Mouse (Mus musculus) lung, postnatal 10 days (tissue): ENCODE results near the gene Dcaf17.
A peak's percentile ranks its signal among the peaks of the same experiment; 100 is the strongest.

Experiments
- DNase-seq: peaks from one replicate; pipeline ENCODE4 v3.0.0; 2021

The Dcaf17 gene

DNA sequence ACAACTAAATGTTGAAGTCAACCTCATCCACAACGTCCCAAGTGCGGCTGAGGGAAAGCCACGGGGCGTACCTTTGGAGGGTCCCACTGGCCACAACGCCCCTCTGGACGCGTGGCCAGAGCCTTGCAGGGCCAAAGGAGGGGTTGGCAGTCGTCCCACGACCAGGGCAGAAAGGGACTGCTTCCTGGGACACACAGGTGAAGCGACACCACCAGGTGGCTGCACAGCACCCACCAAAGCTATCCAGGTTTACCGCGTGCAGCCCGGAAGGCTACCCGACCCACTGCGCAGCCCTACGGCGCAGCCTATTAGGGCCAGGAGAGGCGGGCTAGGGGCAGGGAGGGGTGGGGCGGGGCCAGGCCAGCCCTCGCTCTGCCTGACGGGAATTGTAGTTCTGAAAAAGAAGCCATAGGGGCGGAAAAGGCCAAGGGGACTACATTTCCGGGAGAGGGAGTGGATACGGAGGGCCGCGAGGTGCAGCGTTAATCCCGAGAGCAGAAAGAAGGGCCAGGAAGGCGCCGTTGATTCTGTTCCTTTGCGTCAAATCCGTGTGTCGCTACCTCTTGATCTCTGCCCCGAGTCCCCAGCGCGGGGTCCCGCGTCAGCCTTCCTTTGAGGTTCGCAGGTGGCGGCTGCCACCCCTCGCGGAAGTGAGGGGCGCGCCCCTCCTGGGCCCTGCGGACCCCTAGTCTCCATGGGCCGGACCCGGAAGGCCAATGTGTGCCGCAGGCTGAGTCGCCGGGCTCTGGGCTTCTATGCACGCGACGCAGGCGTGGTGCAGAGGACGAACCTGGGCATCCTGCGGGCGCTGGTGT is at the start of gene Dcaf17, which contains the start of gene Mettl8:
Gene Dcaf17 (plus strand): TSS at position 29 of the 815 bp plus-strand sequence.
Gene Mettl8 (minus strand): TSS at position 284 of the 815 bp plus-strand sequence.
- DNase-seq, result peak; percentile 94

DNA sequence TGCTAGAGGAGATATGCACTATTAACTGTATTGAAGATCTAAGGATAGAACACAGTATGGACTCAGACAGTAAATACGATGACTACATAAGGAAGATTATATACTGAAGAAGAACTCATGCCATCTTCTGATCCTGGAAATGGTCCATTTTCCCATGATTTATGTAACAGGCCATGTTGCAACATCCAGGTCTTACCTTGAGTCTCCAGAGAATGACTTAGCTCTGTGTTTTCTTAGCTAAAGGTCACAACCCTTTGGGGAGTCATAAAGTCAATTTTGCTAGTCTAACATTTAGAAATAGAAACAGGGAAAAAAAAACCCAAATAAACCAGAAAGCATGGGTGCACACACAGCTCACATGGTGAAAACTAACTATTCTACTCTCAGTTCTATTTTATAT is 43.3 kb upstream of the Dcaf17 start:
- DNase-seq, result no peak

DNA sequence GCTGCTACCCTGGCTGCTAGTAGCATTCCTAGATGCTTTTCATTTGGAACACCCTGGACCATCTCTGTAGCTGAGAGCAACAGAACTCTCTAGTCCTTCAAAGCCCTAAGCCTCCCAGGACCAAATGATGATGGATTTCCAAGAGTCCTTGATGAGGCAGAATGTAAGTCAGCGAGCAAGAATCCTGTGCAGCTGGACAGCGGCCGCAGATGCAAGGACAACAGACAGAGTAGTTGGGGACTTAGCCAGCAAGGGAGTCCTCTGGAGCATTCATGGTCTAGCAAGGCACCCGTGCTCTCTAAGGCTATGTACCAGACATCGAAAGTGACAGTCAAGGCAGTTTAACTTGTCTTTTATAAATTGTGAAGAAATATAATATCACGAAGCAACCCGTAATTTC is 41.6 kb upstream of the Dcaf17 start:
- no peak for DNase-seq

DNA sequence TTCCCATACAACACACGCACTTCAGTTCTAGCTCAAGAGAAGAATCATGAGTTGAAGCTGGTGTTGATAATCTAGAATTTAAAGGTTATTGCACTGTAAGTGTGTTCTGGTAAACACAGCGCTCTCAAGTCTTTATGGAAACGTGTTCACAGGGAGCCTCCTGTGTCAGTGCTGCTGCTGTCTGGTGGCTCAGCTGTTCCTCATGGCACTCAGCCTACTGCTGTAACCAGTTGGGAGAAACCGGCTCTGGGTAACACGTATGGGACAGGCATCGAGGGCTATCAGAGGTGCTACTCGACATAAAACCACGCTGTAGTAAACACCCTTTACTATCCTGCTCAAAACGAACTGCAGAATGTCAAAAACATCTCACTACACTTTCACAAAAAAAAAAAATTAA is 35.9 kb upstream of the Dcaf17 start:
- DNase-seq, result no peak

DNA sequence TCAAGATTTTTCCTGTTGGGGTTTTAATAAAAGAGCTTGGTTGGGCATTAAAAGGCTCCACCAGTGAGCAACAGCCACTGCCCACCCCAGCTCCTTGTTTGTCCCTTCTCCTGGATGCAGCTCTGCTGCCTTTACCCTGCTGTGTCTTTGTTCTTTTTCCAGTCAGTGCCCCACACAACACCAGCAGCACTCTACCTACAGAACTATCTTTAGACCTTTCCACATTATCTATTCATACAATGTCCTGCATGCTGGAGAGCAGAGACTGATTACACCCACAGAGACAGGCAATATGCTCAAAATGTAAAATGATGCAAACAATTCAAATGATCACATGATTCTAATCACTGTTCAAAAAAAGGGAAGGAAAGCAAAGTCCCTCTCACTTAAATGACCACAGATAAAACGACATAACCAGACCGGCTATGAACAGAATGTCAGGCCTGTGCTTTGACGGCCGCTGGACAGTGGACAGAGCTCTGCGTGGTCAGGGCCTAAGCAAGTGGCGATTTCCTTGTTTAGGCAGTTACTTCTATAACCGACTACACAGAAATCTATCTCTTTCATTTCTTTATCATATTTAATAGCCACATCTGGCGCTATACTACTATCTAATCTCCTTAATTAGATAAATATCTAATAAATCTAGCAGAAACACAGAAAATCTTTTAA is 35.3 kb upstream of the Dcaf17 start:
- DNase-seq, result no peak

DNA sequence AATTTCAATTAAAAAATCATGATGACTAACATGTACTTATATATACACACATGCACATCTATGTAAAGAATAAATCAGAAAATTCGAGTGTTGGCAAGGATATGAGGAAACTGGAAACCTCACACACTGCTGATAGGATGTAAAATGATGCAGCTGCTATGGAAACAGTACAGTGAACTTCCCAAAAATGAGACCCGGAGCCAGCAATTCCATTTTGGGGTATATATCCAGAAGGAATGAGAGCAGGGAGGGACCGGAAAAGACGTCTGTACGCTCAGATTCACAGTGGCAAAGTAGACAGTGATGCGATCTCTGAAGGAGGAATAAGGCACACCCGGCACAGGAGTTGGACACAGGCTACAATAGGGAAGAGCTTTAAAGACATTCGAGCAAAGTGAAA is 34.5 kb upstream of the Dcaf17 start:
- no peak for DNase-seq

DNA sequence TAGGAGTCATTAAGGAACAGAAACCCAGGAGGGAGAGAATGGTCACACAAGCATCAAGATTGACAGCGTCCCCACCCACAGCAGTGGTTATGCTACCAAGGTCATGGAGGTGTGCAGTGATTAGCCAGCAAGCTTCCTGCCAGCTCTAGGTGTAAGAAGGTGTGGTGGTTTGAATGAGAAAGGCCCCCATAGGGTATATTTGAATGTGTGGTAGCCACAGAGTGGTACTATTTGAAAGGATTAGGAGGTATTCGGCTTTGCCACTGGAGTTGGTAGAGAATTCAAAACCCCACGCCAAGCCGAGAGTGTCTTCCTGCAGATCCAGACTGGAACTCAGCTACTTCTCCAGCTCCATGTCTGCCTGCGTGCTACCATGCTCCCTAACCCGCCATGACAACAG is 32.1 kb upstream of the Dcaf17 start:
- DNase-seq, result no peak

DNA sequence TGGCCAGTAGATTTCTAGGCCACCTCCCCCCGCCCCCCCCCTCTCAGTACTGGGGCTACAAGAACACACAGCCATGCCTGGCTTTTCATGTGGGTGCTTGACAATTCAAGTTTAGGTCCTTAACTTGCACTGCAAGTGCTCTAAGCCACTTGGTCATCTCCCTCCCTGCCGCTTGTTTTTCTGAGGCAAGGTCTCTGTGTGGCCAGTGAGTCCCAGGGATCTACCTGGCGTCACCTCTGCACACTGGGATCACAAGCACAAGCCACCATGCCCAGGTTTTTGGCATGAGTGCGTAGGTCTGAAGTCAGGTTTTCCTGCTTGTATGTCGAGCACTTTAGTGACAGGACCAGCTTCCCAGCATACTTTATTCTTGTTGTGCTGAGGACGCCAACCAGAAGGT is 31.1 kb upstream of the Dcaf17 start:
- DNase-seq, result no peak

DNA sequence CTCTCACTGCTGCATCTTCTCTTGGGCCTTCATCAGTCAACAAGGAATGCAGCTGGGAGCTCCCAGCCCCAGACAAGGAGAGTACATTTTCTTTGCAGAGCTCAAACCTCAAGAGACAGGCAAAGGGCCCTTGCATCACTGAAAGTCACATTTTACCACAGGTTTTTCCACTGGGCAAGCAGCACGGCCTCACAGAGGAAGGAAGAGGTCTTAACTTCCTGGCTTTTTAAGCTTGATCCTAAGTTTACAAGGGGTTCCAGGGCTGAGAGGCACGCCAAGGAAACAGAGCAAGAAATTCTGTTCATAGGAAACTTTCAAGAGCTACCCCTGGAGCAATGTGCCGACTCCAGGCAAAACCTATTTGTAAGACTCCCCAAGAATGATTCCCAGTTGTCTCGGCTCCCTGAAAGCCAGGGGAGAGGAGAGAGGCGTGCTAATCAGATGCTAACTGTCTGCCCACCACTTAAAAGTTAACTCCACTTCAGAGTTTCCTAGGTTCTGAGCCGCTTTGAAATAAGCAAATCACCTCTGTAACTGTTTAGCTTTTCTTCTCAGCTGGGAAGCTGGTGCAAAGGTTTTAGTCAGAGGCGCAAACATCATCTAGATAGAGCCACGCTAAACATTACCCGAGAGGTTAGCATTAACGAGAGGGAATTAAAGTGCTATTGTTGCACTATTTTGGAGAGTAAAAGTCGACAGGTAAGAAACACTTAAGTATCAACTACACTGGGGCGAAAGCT is 29.4 kb upstream of the Dcaf17 start:
- DNase-seq, result no peak

DNA sequence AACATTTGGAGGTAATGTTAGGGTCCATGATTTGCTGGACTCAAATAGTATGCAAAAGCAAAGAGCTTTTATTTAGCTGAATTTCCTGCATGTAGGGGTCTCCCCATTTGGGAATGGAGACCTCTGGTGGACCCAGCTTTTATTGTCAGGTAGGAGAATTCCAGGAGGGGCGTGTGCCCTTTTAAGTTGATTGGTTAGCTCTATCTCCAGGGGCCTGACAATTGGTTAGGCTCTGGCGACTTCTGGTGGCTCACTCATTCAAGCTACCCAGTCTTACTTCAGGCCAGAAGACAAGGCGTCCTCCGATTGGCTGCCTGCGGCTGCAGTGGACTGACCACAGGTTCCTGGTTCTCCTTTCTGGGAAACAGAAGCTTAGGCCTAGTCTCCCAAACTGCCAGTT is 28.3 kb upstream of the Dcaf17 start:
- peak; percentile 20 for DNase-seq

DNA sequence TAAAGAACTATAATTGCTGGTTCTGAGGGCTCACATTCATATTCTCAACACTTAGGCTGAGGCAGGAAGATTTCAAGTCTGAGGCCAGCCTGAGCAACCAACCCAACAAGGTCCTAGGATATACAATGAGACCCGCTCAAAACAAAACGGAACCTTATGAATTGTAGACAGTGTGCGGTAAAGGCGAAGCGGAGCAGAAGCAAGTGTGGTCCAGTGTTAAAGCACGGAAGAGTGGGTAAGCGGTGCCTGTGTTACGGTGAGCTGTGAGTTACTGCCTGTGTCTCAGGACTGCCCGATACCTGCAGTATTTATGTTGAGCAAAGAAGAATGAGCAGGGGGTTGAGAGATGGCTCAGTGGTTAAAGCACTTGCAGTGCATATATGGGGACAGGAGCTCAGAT is 27.5 kb upstream of the Dcaf17 start:
- DNase-seq, result no peak

DNA sequence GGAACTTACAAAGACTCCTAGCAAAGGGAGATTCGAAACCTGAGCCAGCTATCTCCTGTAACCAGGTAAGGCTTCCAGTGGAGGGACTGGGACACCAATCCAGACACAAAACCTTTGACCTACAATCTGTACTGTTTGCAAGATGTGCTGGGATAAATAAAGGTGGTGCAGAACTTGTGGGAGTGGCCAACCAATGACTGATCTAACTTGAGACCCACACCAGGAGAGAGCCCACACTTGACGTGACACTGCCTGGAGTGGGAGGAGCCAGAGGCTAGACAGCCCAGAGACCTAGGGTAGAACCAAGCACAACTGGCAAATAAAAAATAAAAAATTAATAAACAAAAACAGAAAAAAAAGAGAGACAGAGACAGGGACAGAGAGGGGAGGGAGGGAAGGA is 24.5 kb upstream of the Dcaf17 start:
- DNase-seq, result no peak

DNA sequence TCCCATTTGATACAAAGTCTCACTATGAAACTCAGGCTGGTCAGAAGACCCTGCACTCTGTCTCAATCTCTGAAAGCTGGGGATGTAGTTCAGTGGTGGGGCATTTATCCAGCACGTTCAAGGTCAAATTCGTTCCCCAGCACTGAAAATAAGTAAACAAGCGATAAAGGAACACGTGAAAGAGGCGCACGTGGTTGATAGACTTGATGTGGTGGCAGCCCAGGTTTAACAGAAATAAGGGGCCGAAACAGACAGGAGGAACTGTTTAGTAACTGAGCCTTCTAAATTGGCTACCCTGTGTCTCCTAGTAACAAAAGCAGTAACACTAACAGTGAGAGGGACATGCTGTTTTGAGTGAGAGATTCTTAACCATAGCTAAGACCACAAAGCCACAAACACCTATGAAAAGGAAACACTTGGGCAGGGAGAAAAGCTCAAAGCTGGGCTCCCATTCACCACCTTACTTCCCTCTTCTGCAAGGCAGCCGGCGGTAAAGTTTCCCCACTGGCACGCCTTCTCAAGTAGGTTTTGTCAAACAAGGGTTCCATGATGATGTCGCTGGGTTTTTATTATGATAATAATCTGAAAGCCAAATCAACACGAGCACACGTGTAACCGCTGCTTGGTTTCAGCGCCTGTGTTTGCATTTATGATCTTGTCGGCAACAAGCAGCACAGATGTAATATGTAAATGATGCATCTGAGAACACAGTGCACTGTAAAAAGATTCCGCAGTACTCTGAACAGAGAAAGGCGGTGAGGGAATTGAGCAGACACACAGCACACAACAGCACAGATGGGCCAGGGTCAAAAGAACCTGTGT is 22.9 kb upstream of the Dcaf17 start:
- no peak for DNase-seq

DNA sequence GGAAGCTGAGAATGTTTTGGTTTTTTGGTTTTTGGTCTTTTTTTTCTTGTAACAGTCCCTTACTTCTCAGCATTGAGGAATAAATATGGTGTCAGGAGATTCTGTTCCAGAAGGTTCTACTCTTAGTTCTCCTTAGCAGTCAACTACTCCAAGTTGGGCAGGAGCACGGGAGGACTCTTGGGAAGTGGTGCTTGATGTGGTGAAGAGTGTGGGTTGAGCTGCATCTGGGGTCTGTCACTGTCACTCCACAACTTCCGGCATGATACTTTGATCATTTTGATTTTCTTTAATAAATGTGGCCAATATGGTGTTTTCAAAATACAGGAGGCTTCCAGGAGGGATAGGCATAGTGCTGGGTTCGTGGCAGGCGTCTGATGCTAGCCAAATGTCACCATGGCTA is 22.1 kb upstream of the Dcaf17 start:
- DNase-seq, result peak; percentile 25

DNA sequence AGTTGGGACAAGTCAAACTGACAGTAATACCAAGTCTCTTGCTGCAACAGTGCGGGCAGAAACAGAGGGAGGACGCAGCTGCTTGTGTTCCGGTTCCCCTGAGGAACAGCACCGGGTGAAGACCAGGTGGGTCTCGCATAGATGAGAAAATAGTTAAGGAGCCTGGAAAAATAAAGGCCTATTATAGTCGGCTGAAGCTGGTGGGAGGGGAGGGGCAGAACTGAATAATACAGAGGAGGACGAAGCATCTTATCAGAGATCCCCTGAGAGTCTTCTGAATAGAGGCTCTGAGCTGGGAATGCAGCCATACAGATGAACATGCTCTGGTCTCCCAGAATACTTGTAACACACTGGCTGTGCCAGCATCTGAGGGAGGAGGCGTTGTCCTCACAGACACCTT is 21.1 kb upstream of the Dcaf17 start:
- no peak for DNase-seq

DNA sequence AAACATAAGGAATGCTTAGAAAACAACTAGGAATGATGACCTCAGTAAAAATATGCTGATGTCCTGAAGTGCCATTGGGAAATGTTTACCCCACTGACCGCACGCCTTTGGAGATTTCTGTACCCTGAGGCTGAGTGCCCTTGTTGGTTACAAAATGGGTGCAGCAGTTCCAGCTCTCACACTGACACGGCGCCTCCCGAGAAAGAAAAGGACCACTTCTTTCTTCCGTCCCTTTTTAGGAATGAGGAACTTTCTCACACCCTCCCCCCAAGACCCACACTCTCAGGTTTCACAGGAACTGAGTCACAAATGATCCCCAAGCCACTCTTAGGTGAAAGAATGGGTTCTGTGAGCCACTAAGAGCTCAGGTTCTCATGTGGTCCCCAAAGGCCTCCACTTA is 17.7 kb upstream of the Dcaf17 start:
- peak; percentile 15 for DNase-seq

DNA sequence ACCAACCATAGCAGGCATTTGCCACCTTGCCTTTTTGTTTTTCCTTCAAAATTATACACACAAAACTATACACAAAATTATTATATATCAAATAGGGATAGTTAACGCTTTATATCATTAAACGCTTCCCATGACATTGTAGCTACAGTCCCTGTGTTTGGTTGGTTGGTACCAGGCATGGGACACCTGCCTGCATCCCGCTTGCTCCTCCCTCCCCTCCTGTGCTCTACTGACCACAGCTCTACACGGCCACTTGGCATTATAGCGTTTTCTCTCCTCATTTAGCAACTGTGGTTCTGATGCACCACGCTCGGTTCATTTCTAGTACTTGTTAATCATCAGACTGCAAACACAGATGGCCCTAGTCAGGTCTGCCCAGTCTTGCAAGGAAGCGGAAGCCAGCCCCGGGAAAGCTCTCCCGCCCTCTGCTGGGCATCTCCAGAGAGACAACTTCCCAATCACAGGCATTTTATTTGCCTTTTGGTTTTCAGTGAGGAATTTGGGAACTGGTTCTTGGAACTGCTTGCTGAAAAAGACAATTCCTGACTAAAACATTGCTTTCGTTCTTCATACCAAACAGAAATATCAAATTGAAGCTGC is 15.5 kb upstream of the Dcaf17 start:
- DNase-seq, result peak; percentile 90

DNA sequence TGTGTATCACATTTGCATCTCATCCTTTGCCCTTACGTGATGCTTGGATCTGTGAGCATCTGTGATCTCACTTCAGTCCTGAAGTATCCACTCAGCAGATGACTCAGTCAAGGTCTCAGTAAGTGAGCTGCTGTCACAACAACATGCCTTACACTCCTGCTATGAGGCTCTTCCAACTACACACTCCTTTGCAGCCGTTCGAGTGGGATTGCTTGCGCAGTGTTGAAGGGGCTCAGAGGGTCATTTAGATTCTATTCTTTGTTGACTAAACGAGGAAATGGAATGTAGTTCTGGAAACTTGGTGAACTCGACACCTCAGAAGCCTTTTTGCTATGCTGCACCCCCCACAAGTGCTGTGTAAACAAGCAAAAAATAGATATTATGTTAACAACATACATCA is 9.0 kb upstream of the Dcaf17 start:
- peak; percentile 50 for DNase-seq

DNA sequence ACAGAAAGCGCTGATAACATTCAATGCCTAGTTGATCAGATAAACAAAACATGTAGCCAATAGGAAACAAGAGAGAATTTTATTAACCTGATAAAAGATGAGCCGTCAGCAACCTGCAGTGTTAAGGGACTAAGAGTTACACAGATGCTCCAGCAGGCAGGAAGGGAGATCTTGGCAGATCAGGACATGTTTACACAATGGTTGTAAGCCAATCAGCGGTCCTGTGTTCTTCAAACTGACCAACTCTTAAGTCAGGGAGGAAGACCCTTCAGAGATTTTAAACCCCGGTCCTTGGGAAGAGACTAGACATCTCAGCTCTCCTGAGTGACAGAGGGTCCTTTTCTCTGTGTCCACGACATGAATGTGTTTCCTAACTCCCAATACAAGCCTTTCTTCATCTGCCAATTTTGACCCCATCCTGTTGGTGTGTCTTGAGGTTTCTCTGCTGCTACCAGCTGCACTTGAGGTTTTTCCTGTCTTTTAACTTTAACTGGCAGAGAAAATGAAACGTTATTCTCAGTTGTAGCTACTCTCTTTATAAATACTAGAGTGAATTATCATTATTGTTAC is 8.3 kb upstream of the Dcaf17 start:
- DNase-seq, result peak; percentile 58

DNA sequence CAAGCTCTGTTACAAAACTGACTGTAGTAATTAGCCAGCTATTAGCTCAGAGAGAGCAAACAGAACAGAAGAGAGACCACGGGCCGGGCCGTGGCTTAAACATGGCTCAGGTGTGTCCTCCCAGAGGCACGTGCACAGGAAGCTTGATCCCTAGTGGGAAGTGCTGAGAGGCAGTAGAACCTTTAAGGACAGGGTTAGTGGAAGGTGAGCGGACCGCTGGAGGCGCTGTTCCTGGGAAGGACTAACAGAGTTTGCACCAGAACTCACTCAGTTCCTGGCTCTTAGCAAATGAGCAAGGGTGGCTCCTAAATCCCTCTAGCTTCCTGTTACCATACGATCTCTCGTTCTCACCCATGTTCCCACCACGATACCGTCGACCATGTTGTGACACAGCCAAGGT is 6.2 kb upstream of the Dcaf17 start:
- DNase-seq, result no peak

DNA sequence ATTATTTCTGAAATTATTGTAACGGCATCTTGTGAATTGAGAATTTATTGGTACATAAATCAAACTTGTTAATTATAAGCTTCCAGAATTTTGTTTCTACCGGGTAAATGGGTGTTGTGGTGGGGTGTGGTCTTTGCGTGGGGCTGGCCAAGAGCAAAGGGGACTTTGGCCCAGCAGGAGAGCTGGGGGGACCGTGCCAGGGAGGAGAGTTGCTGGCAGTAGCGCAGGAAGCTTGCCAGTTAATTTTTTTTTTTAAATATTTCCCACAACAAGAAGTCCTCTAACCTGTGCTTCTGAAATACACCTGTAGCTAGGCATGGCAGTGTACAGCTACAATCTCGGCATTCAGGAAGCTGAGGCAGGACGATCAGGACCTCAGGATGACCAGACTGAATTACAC is 4.6 kb upstream of the Dcaf17 start:
- DNase-seq, result no peak

DNA sequence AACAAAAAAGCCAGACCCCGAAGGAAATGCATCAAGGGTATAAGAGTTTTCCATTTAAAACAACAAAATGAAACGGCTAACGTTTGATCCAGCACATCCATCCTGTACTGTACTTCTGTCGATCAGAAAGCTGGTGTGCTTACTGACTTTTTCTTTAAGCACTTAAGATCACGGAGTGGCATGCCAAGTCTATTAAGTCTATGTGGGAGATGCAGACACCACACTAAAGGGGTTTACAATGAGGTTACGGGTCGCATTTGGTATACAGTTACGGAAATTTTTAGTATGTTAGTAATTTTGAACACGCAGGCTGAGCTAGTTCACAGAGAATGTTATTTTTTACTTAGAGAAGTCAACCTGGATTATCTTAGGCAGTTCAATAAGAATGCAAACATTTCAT is 412 bp upstream of the Dcaf17 start:
- no peak for DNase-seq
